Mouse (Mus musculus): ENCODE data around the gene Prep. TPM values are rescaled to one million over a fixed set of nuclear protein-coding genes. Genes with fewer than 3 reads are reported as not detected.

Gene Prep
- polyA plus RNA-seq, 1 experiment from 2014 or later: 22.1 TPM

DNA sequence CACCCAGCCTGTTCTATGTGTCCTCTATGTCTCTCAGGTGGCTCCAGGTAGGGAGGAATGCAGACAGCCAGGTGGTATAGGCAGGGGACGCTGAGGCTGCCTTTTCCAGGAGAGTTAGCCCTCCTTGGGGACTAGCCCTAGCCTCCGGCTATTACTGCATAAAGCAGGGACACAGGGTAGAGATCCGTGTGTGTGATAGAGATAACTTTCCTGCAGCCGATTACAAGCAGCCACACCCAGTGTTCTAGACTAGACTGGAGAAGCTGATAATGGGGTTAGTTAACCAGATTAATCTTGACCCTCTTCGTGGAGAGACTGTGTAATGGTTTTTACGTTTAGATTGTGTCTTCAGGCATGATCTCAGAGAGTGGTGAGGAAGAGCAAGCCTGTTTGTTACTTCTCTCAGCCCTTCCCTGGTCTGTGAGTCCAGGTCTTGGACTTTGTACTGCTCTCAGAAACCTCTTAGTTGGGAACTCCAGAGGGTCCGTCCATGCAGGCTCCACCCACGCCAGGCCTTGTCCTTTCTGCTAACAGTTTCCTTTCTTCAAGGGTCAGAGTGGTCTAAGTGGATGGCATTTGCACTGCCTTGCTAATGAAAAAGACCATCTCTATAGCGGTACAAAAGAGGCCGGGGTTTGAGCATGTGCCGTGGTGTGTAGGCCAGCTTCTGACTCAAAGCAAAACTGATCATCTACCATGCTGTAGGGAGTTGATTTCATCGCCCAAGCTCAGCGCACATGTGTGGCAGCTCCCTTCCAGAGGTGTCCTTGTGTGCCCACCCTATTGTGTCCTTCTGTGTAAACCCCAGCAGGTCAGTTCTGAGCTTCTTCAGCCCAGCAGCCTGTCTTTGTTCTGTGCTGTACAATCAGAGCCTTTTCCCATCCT lies 4.2 kb downstream of the Prep start:
- Histone ChIP-seq H3K9ac (ENCODE audit: low read length) (no peak overlapping the region), H3K36me3 (ENCODE audit: control insufficient read depth, insufficient read depth, low read length) (no peaks in the 10 kb centered on the region), H3K4me1 (ENCODE audit: control insufficient read depth, insufficient read depth, low read length) (peaks cover 19% of the 10 kb centered on the region), H3K9me3 (replicated peaks; ENCODE audit: control insufficient read depth, low read length) (no peaks in the 10 kb centered on the region), H3K4me2 (ENCODE audit: low read depth, low read length) (no peak overlapping the region), H3K27me3 (ENCODE audit: control insufficient read depth, insufficient read depth, low read length) (no peaks in the 10 kb centered on the region), H3K27ac (ENCODE audit: low read length) (no peak overlapping the region), H3K4me3 (replicated peaks; ENCODE audit: low read length) (no peak overlapping the region)
- 71% methylated on average over 13 of the region's 13 CpGs for WGBS
- no peak for ATAC-seq (ENCODE audit: insufficient read depth, low FRiP score)

DNA sequence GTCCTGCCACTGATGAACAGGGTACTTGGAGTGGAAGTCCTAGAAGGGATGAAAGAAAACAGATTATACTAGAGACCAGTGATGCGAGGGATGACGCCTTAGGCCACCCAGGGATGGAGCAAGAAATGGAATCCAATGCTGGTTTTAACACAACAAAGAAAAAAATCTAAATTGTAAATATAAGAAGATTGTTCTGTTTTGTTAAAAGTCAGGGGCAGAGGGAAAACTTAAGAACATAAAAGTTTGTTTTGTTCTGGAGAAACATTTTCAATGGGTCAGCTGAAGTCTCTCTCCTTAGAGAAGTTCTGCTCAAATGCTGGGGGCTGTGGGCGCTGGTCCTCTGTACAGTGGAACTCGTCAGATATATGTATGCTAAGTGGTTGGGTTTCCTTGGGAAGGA lies 5.3 kb downstream of the Prep start:
- WGBS: 91% methylated on average over 4 of the region's 4 CpGs
- no peaks in the 10 kb centered on the region for H3K36me3 ChIP-seq (ENCODE audit: control insufficient read depth, insufficient read depth, low read length)
- H3K4me2 ChIP-seq (ENCODE audit: low read depth, low read length): no peak overlapping the region
- H3K9me3 ChIP-seq (replicated peaks; ENCODE audit: control insufficient read depth, low read length): no peaks in the 10 kb centered on the region
- no peak overlapping the region for H3K9ac ChIP-seq (ENCODE audit: low read length)
- peaks cover 19% of the 10 kb centered on the region for H3K4me1 ChIP-seq (ENCODE audit: control insufficient read depth, insufficient read depth, low read length)
- H3K27ac ChIP-seq (ENCODE audit: low read length): no peak overlapping the region
- H3K4me3 ChIP-seq (replicated peaks; ENCODE audit: low read length): no peak overlapping the region
- H3K27me3 ChIP-seq (ENCODE audit: control insufficient read depth, insufficient read depth, low read length): no peaks in the 10 kb centered on the region
- no peak for ATAC-seq (ENCODE audit: insufficient read depth, low FRiP score)

DNA sequence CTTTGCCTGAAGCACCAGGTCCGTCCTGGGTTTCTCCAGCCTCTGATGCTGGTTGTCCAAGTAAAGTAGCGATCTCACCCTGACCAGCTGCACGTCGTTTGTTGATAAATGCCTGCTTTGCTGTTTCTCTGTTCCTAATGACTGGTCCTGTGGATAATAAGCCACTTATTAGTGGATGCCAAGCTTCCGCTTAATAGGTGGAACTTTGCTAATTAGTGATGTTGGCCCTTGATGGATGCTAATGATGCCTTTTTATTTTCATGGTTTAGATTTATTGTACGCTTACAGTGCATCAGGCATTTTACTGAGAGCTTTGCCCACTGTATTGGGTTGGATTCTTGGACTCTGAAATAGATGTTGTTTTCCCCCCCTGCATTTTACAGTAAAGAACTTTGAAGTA lies 7.5 kb downstream of the Prep start:
- Histone ChIP-seq H3K36me3 (ENCODE audit: control insufficient read depth, insufficient read depth, low read length) (no peaks in the 10 kb centered on the region), H3K9ac (ENCODE audit: low read length) (no peak overlapping the region), H3K4me1 (ENCODE audit: control insufficient read depth, insufficient read depth, low read length) (peaks cover 7% of the 10 kb centered on the region; the same call in 1 of the 2 replicates), H3K27ac (ENCODE audit: low read length) (no peak overlapping the region), H3K27me3 (ENCODE audit: control insufficient read depth, insufficient read depth, low read length) (no peaks in the 10 kb centered on the region), H3K4me2 (ENCODE audit: low read depth, low read length) (no peak overlapping the region), H3K4me3 (replicated peaks; ENCODE audit: low read length) (no peak overlapping the region), H3K9me3 (replicated peaks; ENCODE audit: control insufficient read depth, low read length) (no peaks in the 10 kb centered on the region)
- ATAC-seq (ENCODE audit: insufficient read depth, low FRiP score): no peak
- WGBS: 85% methylated on average over 6 of the region's 6 CpGs

DNA sequence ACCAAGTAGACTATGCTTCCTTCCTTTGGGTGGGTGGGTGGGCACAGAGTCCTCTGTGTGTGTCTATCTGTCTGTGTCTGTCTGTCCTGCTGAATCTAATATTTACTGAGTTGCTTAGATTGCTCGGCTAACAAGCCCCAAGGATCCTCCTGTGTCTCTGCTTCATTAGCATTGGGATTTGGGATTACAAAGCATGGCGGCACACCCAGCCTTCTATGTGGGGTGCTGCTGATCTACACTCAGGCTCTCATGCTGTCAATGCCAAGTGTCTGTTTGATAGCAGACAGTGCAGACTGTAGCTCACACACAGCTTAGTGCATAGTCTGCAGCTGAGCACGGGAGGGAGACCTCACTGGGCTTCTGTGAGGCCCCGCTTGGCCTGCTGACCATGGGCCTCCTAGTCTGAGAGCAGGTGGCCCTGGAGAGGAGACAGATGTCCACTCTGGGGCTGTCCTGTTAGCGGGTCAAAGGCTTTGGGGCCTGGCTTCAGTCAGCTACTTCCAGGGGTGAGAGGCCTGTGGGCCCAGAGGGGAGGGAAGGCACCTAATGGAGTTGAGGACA lies 8.6 kb downstream of the Prep start:
- no peak overlapping the region for H3K9ac ChIP-seq (ENCODE audit: low read length)
- no peak for ATAC-seq (ENCODE audit: insufficient read depth, low FRiP score)
- no peaks in the 10 kb centered on the region for H3K36me3 ChIP-seq (ENCODE audit: control insufficient read depth, insufficient read depth, low read length)
- 59% methylated on average over 5 of the region's 5 CpGs for WGBS
- H3K4me2 ChIP-seq (ENCODE audit: low read depth, low read length): no peak overlapping the region
- H3K4me3 ChIP-seq (replicated peaks; ENCODE audit: low read length): no peak overlapping the region
- no peaks in the 10 kb centered on the region for H3K9me3 ChIP-seq (replicated peaks; ENCODE audit: control insufficient read depth, low read length)
- H3K27me3 ChIP-seq (ENCODE audit: control insufficient read depth, insufficient read depth, low read length): no peaks in the 10 kb centered on the region
- H3K27ac ChIP-seq (ENCODE audit: low read length): no peak overlapping the region
- H3K4me1 ChIP-seq (ENCODE audit: control insufficient read depth, insufficient read depth, low read length): peaks cover 8% of the 10 kb centered on the region; the same call in 1 of the 2 replicates

DNA sequence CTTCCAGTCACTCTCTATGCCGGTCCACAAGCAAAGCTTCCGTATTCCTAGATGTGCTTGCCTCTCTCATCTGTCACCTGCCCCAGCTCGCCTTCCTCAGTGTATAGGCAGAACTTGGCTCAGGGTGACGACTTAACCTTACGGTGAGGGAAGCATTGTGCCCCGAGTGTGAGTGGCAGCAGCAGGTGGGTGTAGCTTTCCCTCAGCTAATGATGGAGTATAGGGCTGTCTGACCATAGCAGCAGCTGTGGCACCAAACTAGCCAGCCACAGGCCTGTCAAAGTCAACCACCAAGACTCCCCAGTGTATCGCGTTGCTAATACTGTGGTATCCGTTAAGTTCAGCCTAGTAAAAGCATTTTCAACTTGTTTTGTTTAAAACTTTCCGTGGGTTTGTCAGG lies 9.6 kb downstream of the Prep start:
- Histone ChIP-seq H3K27me3 (ENCODE audit: control insufficient read depth, insufficient read depth, low read length) (no peaks in the 10 kb centered on the region), H3K9ac (ENCODE audit: low read length) (no peak overlapping the region), H3K9me3 (replicated peaks; ENCODE audit: control insufficient read depth, low read length) (no peaks in the 10 kb centered on the region), H3K4me3 (replicated peaks; ENCODE audit: low read length) (no peak overlapping the region), H3K4me2 (ENCODE audit: low read depth, low read length) (no peak overlapping the region), H3K4me1 (ENCODE audit: control insufficient read depth, insufficient read depth, low read length) (peaks cover 5% of the 10 kb centered on the region; the same call in 1 of the 2 replicates), H3K27ac (ENCODE audit: low read length) (no peak overlapping the region), H3K36me3 (ENCODE audit: control insufficient read depth, insufficient read depth, low read length) (no peaks in the 10 kb centered on the region)
- 70% methylated on average over 10 of the region's 10 CpGs for WGBS
- no peak for ATAC-seq (ENCODE audit: insufficient read depth, low FRiP score)

DNA sequence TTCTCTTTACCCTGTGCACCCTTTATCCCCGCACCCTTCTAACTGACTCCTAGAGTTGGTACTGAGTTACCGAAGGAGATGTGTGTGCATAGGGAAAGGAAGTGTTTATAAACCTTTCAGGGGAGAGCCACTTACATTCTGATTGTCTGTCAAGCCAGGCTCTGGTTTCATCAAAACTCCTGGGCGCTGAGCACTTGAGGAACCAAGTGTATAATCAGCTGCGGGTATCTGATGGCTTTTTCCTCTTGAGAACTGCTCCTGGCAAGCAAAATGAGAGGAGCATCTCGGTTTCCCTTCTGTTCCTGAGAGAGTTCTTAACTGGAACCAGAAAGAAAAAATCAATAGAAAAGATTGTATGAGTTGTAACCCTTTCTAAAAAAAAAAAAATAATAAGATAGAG lies 10.3 kb downstream of the Prep start:
- peaks cover 5% of the 10 kb centered on the region; the same call in 1 of the 2 replicates for H3K4me1 ChIP-seq (ENCODE audit: control insufficient read depth, insufficient read depth, low read length)
- H3K9ac ChIP-seq (ENCODE audit: low read length): no peak overlapping the region
- 56% methylated on average over 5 of the region's 5 CpGs for WGBS
- H3K4me3 ChIP-seq (replicated peaks; ENCODE audit: low read length): no peak overlapping the region
- H3K9me3 ChIP-seq (replicated peaks; ENCODE audit: control insufficient read depth, low read length): no peaks in the 10 kb centered on the region
- no peak for ATAC-seq (ENCODE audit: insufficient read depth, low FRiP score)
- no peak overlapping the region for H3K27ac ChIP-seq (ENCODE audit: low read length)
- H3K36me3 ChIP-seq (ENCODE audit: control insufficient read depth, insufficient read depth, low read length): no peaks in the 10 kb centered on the region
- H3K4me2 ChIP-seq (ENCODE audit: low read depth, low read length): no peak overlapping the region
- no peaks in the 10 kb centered on the region for H3K27me3 ChIP-seq (ENCODE audit: control insufficient read depth, insufficient read depth, low read length)

DNA sequence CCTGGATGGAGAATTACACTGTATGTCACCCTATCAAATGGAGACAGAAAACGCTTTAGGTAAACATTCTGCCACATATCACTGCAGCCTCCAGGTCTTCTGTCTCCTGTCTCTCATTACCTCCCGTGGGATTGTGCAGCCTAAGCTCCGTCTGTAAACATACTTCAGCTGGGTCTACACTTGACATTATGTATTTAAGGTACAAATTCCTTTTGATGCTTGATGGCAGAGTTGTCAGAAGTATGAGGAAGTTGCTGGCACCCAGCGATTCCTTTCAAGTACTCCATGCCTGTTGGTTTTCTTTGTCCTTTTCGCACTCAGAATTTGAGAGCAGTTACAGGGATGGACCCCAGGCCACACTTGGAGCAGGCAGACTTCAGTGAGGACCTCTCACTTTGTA lies 12.8 kb downstream of the Prep start:
- peak; percentile 54; the same call in 1 of the 2 replicates for ATAC-seq (ENCODE audit: insufficient read depth, low FRiP score)
- Histone ChIP-seq H3K27me3 (ENCODE audit: control insufficient read depth, insufficient read depth, low read length) (no peaks in the 10 kb centered on the region), H3K4me1 (ENCODE audit: control insufficient read depth, insufficient read depth, low read length) (peaks cover 5% of the 10 kb centered on the region; the same call in 1 of the 2 replicates), H3K9me3 (replicated peaks; ENCODE audit: control insufficient read depth, low read length) (no peaks in the 10 kb centered on the region), H3K36me3 (ENCODE audit: control insufficient read depth, insufficient read depth, low read length) (no peaks in the 10 kb centered on the region), H3K9ac (ENCODE audit: low read length) (no peak overlapping the region), H3K4me3 (replicated peaks; ENCODE audit: low read length) (no peak overlapping the region), H3K4me2 (ENCODE audit: low read depth, low read length) (no peak overlapping the region), H3K27ac (ENCODE audit: low read length) (peak overlapping the region; percentile 5; the same call in 1 of the 2 replicates)
- 45% methylated on average over 5 of the region's 5 CpGs for WGBS

DNA sequence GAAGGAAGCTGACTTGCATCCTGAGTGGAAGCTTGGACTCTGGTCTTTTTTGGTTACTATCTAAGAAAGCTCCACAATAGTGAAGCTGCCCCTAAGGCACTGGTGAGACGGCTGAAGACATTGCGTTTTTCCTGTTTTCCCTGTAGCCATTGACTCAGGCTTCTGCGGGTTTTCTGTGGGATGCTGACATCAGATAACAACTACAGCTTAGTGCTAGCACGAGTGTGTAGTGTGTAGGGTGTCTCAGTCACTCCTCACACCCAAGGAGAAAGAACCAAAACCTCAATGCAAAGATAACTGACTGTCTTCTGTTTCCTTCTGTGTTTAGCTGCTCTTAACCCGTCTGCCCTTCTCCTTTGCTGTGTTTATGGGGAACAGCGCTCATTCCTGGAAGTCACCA lies 13.5 kb downstream of the Prep start:
- no peak for ATAC-seq (ENCODE audit: insufficient read depth, low FRiP score)
- WGBS: 72% methylated on average over 6 of the region's 6 CpGs
- Histone ChIP-seq H3K27me3 (ENCODE audit: control insufficient read depth, insufficient read depth, low read length) (no peaks in the 10 kb centered on the region), H3K36me3 (ENCODE audit: control insufficient read depth, insufficient read depth, low read length) (no peaks in the 10 kb centered on the region), H3K9me3 (replicated peaks; ENCODE audit: control insufficient read depth, low read length) (no peaks in the 10 kb centered on the region), H3K4me1 (ENCODE audit: control insufficient read depth, insufficient read depth, low read length) (peaks cover 5% of the 10 kb centered on the region; the same call in 1 of the 2 replicates), H3K4me3 (replicated peaks; ENCODE audit: low read length) (no peak overlapping the region), H3K4me2 (ENCODE audit: low read depth, low read length) (no peak overlapping the region), H3K9ac (ENCODE audit: low read length) (no peak overlapping the region), H3K27ac (ENCODE audit: low read length) (peak overlapping the region; percentile 5; the same call in 1 of the 2 replicates)

DNA sequence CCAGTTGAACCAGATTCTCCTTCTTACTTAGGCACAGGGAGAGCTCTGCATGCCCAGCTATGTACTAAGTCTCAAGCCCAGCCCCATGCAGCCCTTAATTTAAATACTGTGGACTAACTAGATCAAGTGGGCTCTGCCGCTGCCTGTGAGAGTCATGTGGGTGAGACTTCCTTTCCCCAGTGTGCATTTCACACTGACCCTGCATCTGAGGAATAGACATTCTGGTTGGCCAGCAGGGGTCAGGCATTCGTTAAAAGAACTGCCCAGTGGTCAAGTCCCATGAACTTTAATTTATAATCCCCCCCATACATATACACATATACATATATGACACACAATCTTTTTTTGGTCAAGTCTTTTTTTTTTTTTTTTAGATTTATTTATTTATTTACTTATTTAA lies 15.7 kb downstream of the Prep start:
- H3K4me2 ChIP-seq (ENCODE audit: low read depth, low read length): no peak overlapping the region
- ATAC-seq (ENCODE audit: insufficient read depth, low FRiP score): no peak
- H3K9me3 ChIP-seq (replicated peaks; ENCODE audit: control insufficient read depth, low read length): no peaks in the 10 kb centered on the region
- H3K36me3 ChIP-seq (ENCODE audit: control insufficient read depth, insufficient read depth, low read length): no peaks in the 10 kb centered on the region
- H3K4me3 ChIP-seq (replicated peaks; ENCODE audit: low read length): no peak overlapping the region
- H3K4me1 ChIP-seq (ENCODE audit: control insufficient read depth, insufficient read depth, low read length): peaks cover 5% of the 10 kb centered on the region; the same call in 1 of the 2 replicates
- no peak overlapping the region for H3K27ac ChIP-seq (ENCODE audit: low read length)
- H3K9ac ChIP-seq (ENCODE audit: low read length): no peak overlapping the region
- 63% methylated on average over 2 of the region's 2 CpGs for WGBS
- H3K27me3 ChIP-seq (ENCODE audit: control insufficient read depth, insufficient read depth, low read length): no peaks in the 10 kb centered on the region
